Mouse (Mus musculus) G1E (cell line): ENCODE results near the gene Robo4. TPM values are rescaled to one million over a fixed set of nuclear protein-coding genes. Genes with fewer than 3 reads are reported as not detected.

Source experiments
- ATAC-seq: 2 replicates; pipeline ENCODE4 v1.8.0; 2016; ENCODE audit warnings: mild to moderate bottlenecking; ENCODE audit not compliant: insufficient number of reproducible peaks, poor library complexity, low FRiP score, severe bottlenecking; ENCODE audit errors: extremely low read depth
- DNase-seq: peaks from one replicate; pipeline ENCODE4 v3.0.0; 2012; ENCODE audit warnings: low spot score
- H3K27me3 ChIP-seq: 2 replicates; pipeline ENCODE4 v1.6.1; 2012; ENCODE audit warnings: mild to moderate bottlenecking, low read length, inconsistent platforms; ENCODE audit not compliant: insufficient read depth
- H3K36me3 ChIP-seq: replicated peaks from 2 replicates; pipeline ENCODE3; 2012; ENCODE audit warnings: mild to moderate bottlenecking, inconsistent platforms
- H3K4me1 ChIP-seq: 2 replicates; pipeline ENCODE4 v1.6.1; 2012; ENCODE audit warnings: low read depth, low read length, inconsistent platforms, mixed read lengths; ENCODE audit not compliant: insufficient read depth
- H3K4me3 ChIP-seq: 2 replicates; pipeline ENCODE4 v1.5.1; 2012; ENCODE audit warnings: low read depth, mild to moderate bottlenecking, inconsistent platforms, low read length, moderate library complexity, mixed read lengths
- H3K9me3 ChIP-seq: replicated peaks from 2 replicates; pipeline ENCODE4 v1.6.1; 2012; ENCODE audit warnings: inconsistent platforms
- CTCF ChIP-seq: IDR thresholded peaks from 2 replicates; pipeline ENCODE4 v1.5.1; 2012; ENCODE audit warnings: low read depth, low read length, inconsistent platforms, mixed read lengths
- GATA1 ChIP-seq: IDR thresholded peaks from 2 replicates; pipeline ENCODE4 v1.6.1; 2012; ENCODE audit warnings: borderline replicate concordance, low read length, inconsistent platforms, mixed read lengths
- GATA2 ChIP-seq: IDR thresholded peaks from 2 replicates; pipeline ENCODE4 v1.6.1; 2012; ENCODE audit warnings: low read depth, low read length, inconsistent platforms, borderline replicate concordance
- POLR2AphosphoS5 ChIP-seq: IDR thresholded peaks from 2 replicates; pipeline ENCODE4 v1.6.1; 2012; ENCODE audit warnings: low read depth, low read length, inconsistent platforms; ENCODE audit not compliant: insufficient replicate concordance
- TAL1 ChIP-seq: conservative IDR thresholded peaks from 2 replicates; pipeline ENCODE4 v1.6.1; 2012; ENCODE audit warnings: low read depth, low read length, inconsistent platforms, mixed read lengths
- polyA plus RNA-seq: library from polyadenylated mRNA; stranded (reverse); fragments of >175 nt; gene quantifications from 2 replicates; pipeline ENCODE4 v1.2.3, GENCODE M21; 2012
- total RNA-seq, 2 experiments: library from RNA; stranded (forward) in 1 of 2; stranded (reverse) in 1 of 2; fragments of 200-1000 nt in 1 of 2; fragments of >200 nt in 1 of 2; fragmentation: Nextera tagmentation in 1 of 2; gene quantifications; 2 replicates each; pipeline ENCODE4 v1.2.3; 2014 to 2017

The Robo4 gene
- total and polyA plus RNA-seq, 3 experiments = 0.05 TPM; not detected in 2

DNA sequence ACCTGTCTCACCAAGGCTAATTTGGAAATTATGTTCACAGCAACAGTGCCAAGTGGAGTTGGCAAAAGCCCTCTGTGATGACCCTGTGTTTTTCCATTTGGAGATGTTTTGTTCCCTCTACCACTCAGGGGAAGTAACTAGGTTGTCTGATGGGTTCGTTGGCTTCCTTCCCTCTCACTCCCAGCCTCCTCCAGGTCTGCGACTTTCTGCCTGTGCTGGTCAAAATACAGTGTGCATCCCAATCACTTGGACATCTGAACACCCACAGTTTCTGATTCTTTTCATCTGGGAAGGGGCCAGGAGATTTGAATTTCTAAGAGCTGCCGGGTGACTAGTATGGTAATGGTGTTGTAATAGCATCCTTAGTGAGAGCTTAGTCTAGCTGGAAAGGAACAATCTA, 59.9 kb downstream of the Robo4 start:
- H3K4me1 ChIP-seq = peaks cover 11% of the 10 kb centered on the region
- TF ChIP-seq GATA2 = no peak
- TF ChIP-seq TAL1 = no peak
- TF ChIP-seq POLR2AphosphoS5 = no peak
- no peak for TF ChIP-seq GATA1
- TF ChIP-seq CTCF = no peak
- ATAC-seq = no peak

DNA sequence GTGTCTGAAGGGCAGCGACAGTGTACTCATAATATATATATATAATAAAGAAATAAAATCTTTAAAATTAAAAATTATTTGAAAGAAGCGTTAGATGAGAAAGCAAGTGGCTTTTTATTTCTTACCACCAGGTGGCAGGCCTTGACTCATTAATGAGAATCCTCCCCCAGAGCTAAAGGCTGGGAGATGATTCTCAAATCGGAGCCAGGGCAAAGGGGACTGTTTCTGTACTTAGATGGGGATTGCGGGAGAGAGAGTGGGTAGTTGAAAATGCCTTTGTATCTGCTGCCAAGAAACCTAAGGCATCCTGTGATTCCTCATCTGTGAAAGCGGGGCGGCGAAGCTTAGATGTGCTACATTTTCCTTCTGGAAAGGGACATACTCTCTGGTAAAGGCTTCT, 61.1 kb downstream of the Robo4 start:
- TF ChIP-seq POLR2AphosphoS5 (no peak), GATA2 (no peak), GATA1 (no peak)
- Histone ChIP-seq H3K4me3 (no peak overlapping the region), H3K4me1 (peaks cover 11% of the 10 kb centered on the region), H3K36me3 (no peaks in the 10 kb centered on the region), H3K9me3 (no peaks in the 10 kb centered on the region), H3K27me3 (peaks cover 43% of the 10 kb centered on the region)
- DNase-seq = peak; percentile 54
- no peak for ATAC-seq

More for the DNA sequence above, 59.9 kb downstream of the Robo4 start:
- H3K27me3 ChIP-seq = peaks cover 52% of the 10 kb centered on the region
- DNase-seq = no peak
- no peak overlapping the region for H3K4me3 ChIP-seq
- H3K9me3 ChIP-seq = no peaks in the 10 kb centered on the region
- no peaks in the 10 kb centered on the region for H3K36me3 ChIP-seq

Other genes starting within 250 kb of the Robo4 start
- gene Tmem218, start 193.7 kb upstream of the Robo4 start, total RNA-seq (2014; fragmentation: Nextera tagmentation) = 1.7 and 3.2 TPM in 2 replicates
- 3.1 and 3.5 TPM in 2 replicates for gene Tmem218, start 193.7 kb upstream of the Robo4 start, total RNA-seq (2017)
- gene Tmem218, start 193.7 kb upstream of the Robo4 start, polyA plus RNA-seq = 0.28 and 0.30 TPM in 2 replicates
- 0.19 TPM in 1 of 2 replicates, not detected in the other for gene Slc37a2, start 146.2 kb upstream of the Robo4 start, total RNA-seq (2014; fragmentation: Nextera tagmentation)
- 0.29 and 0.38 TPM in 2 replicates for gene Slc37a2, start 146.2 kb upstream of the Robo4 start, total RNA-seq (2017)
- 0.01 TPM in 2 replicates for gene Slc37a2, start 146.2 kb upstream of the Robo4 start, polyA plus RNA-seq
- gene Ccdc15, start 53.5 kb upstream of the Robo4 start, total RNA-seq (2014; fragmentation: Nextera tagmentation) = 23.3 and 26.9 TPM in 2 replicates
- gene Ccdc15, start 53.5 kb upstream of the Robo4 start, total RNA-seq (2017) = 6.3 and 7.4 TPM in 2 replicates
- 10.3 and 10.7 TPM in 2 replicates for gene Ccdc15, start 53.5 kb upstream of the Robo4 start, polyA plus RNA-seq
- not detected in 2 replicates for gene Hepacam, start 34.5 kb upstream of the Robo4 start, total RNA-seq (2014; fragmentation: Nextera tagmentation)
- not detected in 2 replicates for gene Hepacam, start 34.5 kb upstream of the Robo4 start, total RNA-seq (2017)
- not detected in 2 replicates for gene Hepacam, start 34.5 kb upstream of the Robo4 start, polyA plus RNA-seq
- not detected in 2 replicates for gene Robo3, start 31.3 kb downstream of the Robo4 start, total RNA-seq (2014; fragmentation: Nextera tagmentation)
- gene Robo3, start 31.3 kb downstream of the Robo4 start, total RNA-seq (2017) = 0.27 and 0.35 TPM in 2 replicates
- gene Robo3, start 31.3 kb downstream of the Robo4 start, polyA plus RNA-seq = 0.20 and 0.24 TPM in 2 replicates
- gene Msantd2, start 87.4 kb downstream of the Robo4 start, total RNA-seq (2014; fragmentation: Nextera tagmentation) = 49.4 and 63.8 TPM in 2 replicates
- 59.1 and 66.0 TPM in 2 replicates for gene Msantd2, start 87.4 kb downstream of the Robo4 start, total RNA-seq (2017)
- 27.5 and 31.9 TPM in 2 replicates for gene Msantd2, start 87.4 kb downstream of the Robo4 start, polyA plus RNA-seq
- not detected in 2 replicates for gene Esam, start 126.2 kb downstream of the Robo4 start, total RNA-seq (2014; fragmentation: Nextera tagmentation)
- 0.23 TPM in 1 of 2 replicates, not detected in the other for gene Esam, start 126.2 kb downstream of the Robo4 start, total RNA-seq (2017)
- gene Esam, start 126.2 kb downstream of the Robo4 start, polyA plus RNA-seq = 0.09 TPM in 1 of 2 replicates, not detected in the other
- not detected in 2 replicates for gene Vsig2, start 137.4 kb downstream of the Robo4 start, total RNA-seq (2014; fragmentation: Nextera tagmentation)
- gene Vsig2, start 137.4 kb downstream of the Robo4 start, total RNA-seq (2017) = 0.29 and 3.0 TPM in 2 replicates
- gene Vsig2, start 137.4 kb downstream of the Robo4 start, polyA plus RNA-seq = not detected in 2 replicates
- gene Nrgn, start 151.0 kb downstream of the Robo4 start, total RNA-seq (2014; fragmentation: Nextera tagmentation) = 444 and 474 TPM in 2 replicates
- 136 and 149 TPM in 2 replicates for gene Nrgn, start 151.0 kb downstream of the Robo4 start, total RNA-seq (2017)
- 2,434 and 2,443 TPM in 2 replicates for gene Nrgn, start 151.0 kb downstream of the Robo4 start, polyA plus RNA-seq
- gene Siae, start 153.8 kb downstream of the Robo4 start, total RNA-seq (2014; fragmentation: Nextera tagmentation) = 98.8 and 107 TPM in 2 replicates
- gene Siae, start 153.8 kb downstream of the Robo4 start, total RNA-seq (2017) = 41.7 and 44.5 TPM in 2 replicates
- gene Siae, start 153.8 kb downstream of the Robo4 start, polyA plus RNA-seq = 1.3 and 1.9 TPM in 2 replicates
- 12.4 and 21.1 TPM in 2 replicates for gene Spa17, start 211.8 kb downstream of the Robo4 start, total RNA-seq (2014; fragmentation: Nextera tagmentation)
- gene Spa17, start 211.8 kb downstream of the Robo4 start, total RNA-seq (2017) = 12.1 and 13.0 TPM in 2 replicates
- gene Spa17, start 211.8 kb downstream of the Robo4 start, polyA plus RNA-seq = 1.7 and 1.8 TPM in 2 replicates